Mouse (Mus musculus): Measurements from ENCODE around the gene Pnldc1. TPM values are rescaled to one million over a fixed set of nuclear protein-coding genes. Genes with fewer than 3 reads are reported as not detected.

The Pnldc1 gene
- polyA plus RNA-seq, 1 experiment: 0.05 TPM

DNA sequence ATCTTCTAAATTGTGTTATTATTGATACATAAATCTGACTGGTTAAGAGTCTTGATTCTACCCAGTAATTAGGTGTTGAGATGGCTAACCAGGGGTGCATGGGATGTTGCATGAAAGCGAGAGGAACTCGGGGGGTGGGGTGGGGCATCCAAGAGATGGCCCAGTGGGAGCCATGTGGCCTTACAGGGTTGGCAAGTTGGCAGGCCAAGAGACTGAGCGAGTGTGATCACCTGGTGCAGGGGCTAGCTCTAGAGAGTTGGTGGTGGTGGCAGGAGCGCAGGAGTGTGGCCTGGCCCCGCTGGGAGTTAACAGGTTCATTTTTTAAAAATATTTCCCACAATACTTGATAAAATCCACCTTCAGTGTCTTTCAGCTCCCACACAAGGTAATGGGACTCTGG, 12.4 kb downstream of the Pnldc1 start:
- Histone ChIP-seq H3K36me3 (ENCODE audit: control insufficient read depth, insufficient read depth) (no peaks in the 10 kb centered on the region), H3K79me2 (ENCODE audit: control insufficient read depth, insufficient read depth) (no peaks in the 10 kb centered on the region)

DNA sequence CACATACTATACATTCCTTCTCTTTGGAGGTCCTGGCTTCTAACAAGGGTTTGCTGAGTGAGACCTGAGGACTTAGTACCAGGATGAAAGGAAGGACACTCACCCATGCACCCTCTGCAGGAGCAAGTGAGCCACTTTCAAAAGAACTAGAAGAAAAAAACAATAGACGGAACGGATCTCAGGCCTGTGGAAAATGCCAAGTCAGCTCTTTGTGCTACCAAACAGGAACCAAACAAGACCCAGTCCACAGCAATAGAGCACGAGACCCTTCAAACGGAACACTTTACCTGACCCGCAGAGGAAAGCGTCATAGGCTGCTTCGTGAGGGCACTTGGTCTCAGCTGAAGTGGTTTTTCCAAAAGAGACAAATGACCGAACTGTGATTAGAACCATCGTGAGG, 18.0 kb downstream of the Pnldc1 start:
- no peaks in the 10 kb centered on the region for H3K36me3 ChIP-seq (ENCODE audit: control insufficient read depth, insufficient read depth)
- H3K79me2 ChIP-seq (ENCODE audit: control insufficient read depth, insufficient read depth): no peaks in the 10 kb centered on the region
- TF ChIP-seq MAX (IDR thresholded peaks at IDR 0.05; ENCODE audit: low read depth): no peak
- no peak for TF ChIP-seq POLR2AphosphoS2 (IDR thresholded peaks at IDR 0.05; ENCODE audit: insufficient read length, low read depth)
- TF ChIP-seq MYOG (IDR thresholded peaks at IDR 0.05; ENCODE audit: control insufficient read depth in 1 of 3, insufficient read depth in 1 of 3, insufficient read length in 2 of 3, low read depth in 2 of 3): no peak
- no peak for TF ChIP-seq SRF (IDR thresholded peaks at IDR 0.05; ENCODE audit: control insufficient read depth, insufficient read length, low read depth)
- TF ChIP-seq REST (IDR thresholded peaks at IDR 0.05; ENCODE audit: insufficient read depth, insufficient read length): no peak
- no peak for TF ChIP-seq TCF12 (IDR thresholded peaks at IDR 0.05; ENCODE audit: insufficient read depth, poor library complexity, severe bottlenecking)
- no peak for TF ChIP-seq E2F4 (IDR thresholded peaks at IDR 0.05; ENCODE audit: insufficient read depth)
- no peak for TF ChIP-seq CEBPB (IDR thresholded peaks at IDR 0.05; ENCODE audit: insufficient read depth, poor library complexity, severe bottlenecking)
- TF ChIP-seq USF1 (IDR thresholded peaks at IDR 0.05; ENCODE audit: low read depth): no peak
- no peak for TF ChIP-seq POLR2A (IDR thresholded peaks at IDR 0.05; ENCODE audit: insufficient read length, low read depth)
- TF ChIP-seq TCF3 (IDR thresholded peaks at IDR 0.05; ENCODE audit: insufficient read length, low read depth): no peak
- no peak for TF ChIP-seq MYOD1 (IDR thresholded peaks at IDR 0.05; ENCODE audit: control insufficient read depth in 1 of 3, insufficient read length in 2 of 3, low read depth in 2 of 3)
- no peak overlapping the region for H3K4me2 ChIP-seq (ENCODE audit: low read depth)
- H3K27me3 ChIP-seq (ENCODE audit: control insufficient read depth, insufficient read depth, insufficient read length): no peaks in the 10 kb centered on the region
- no peak overlapping the region for H3ac ChIP-seq (ENCODE audit: control insufficient read depth, insufficient read length)
- H3K4me3 ChIP-seq: no peak overlapping the region

More for the DNA sequence above, 12.4 kb downstream of the Pnldc1 start:
- H3K27me3 ChIP-seq (ENCODE audit: control insufficient read depth, insufficient read depth, insufficient read length): no peaks in the 10 kb centered on the region
- no peak for TF ChIP-seq POLR2A (IDR thresholded peaks at IDR 0.05; ENCODE audit: insufficient read length, low read depth)
- TF ChIP-seq REST (IDR thresholded peaks at IDR 0.05; ENCODE audit: insufficient read depth, insufficient read length): no peak
- TF ChIP-seq TCF3 (IDR thresholded peaks at IDR 0.05; ENCODE audit: insufficient read length, low read depth): no peak
- TF ChIP-seq TCF12 (IDR thresholded peaks at IDR 0.05; ENCODE audit: insufficient read depth, poor library complexity, severe bottlenecking): no peak
- no peak for TF ChIP-seq MAX (IDR thresholded peaks at IDR 0.05; ENCODE audit: low read depth)
- TF ChIP-seq MYOD1 (IDR thresholded peaks at IDR 0.05; ENCODE audit: control insufficient read depth in 1 of 3, insufficient read length in 2 of 3, low read depth in 2 of 3): no peak
- TF ChIP-seq POLR2AphosphoS2 (IDR thresholded peaks at IDR 0.05; ENCODE audit: insufficient read length, low read depth): no peak
- no peak for TF ChIP-seq USF1 (IDR thresholded peaks at IDR 0.05; ENCODE audit: low read depth)
- no peak for TF ChIP-seq CEBPB (IDR thresholded peaks at IDR 0.05; ENCODE audit: insufficient read depth, poor library complexity, severe bottlenecking)
- TF ChIP-seq MYOG (IDR thresholded peaks at IDR 0.05; ENCODE audit: control insufficient read depth in 1 of 3, insufficient read depth in 1 of 3, insufficient read length in 2 of 3, low read depth in 2 of 3): no peak
- no peak for TF ChIP-seq E2F4 (IDR thresholded peaks at IDR 0.05; ENCODE audit: insufficient read depth)
- TF ChIP-seq SRF (IDR thresholded peaks at IDR 0.05; ENCODE audit: control insufficient read depth, insufficient read length, low read depth): no peak
- no peak overlapping the region for H3K4me2 ChIP-seq (ENCODE audit: low read depth)
- H3K4me3 ChIP-seq: no peak overlapping the region
- no peak overlapping the region for H3ac ChIP-seq (ENCODE audit: control insufficient read depth, insufficient read length)

DNA sequence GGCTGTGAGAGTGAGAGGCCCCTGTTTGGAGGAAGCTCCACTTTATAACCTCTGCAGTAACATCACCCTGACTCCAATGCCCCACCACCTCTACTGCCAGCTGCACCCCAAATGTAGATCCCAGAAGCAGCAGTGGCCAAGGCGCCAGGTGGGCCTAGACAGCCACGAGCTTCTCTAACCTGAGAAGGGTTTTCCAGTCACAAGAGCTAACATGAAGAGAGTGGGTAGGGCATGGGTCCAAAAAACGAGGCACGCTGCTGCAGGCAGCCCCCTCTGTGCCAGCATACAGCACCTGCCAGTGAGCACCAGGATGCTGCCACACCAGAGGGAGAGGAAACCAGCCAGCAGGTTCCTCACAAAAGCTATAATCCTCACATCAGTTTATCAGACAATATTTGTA, 19.0 kb downstream of the Pnldc1 start:
- H3K27me3 ChIP-seq (ENCODE audit: control insufficient read depth, insufficient read depth, insufficient read length): no peaks in the 10 kb centered on the region
- no peak overlapping the region for H3K4me2 ChIP-seq (ENCODE audit: low read depth)
- H3K36me3 ChIP-seq (ENCODE audit: control insufficient read depth, insufficient read depth): no peaks in the 10 kb centered on the region
- no peak overlapping the region for H3ac ChIP-seq (ENCODE audit: control insufficient read depth, insufficient read length)
- H3K4me3 ChIP-seq: no peak overlapping the region
- TF ChIP-seq POLR2A (IDR thresholded peaks at IDR 0.05; ENCODE audit: insufficient read length, low read depth) (no peak), USF1 (IDR thresholded peaks at IDR 0.05; ENCODE audit: low read depth) (no peak), TCF3 (IDR thresholded peaks at IDR 0.05; ENCODE audit: insufficient read length, low read depth) (no peak), POLR2AphosphoS2 (IDR thresholded peaks at IDR 0.05; ENCODE audit: insufficient read length, low read depth) (no peak), SRF (IDR thresholded peaks at IDR 0.05; ENCODE audit: control insufficient read depth, insufficient read length, low read depth) (no peak), CEBPB (IDR thresholded peaks at IDR 0.05; ENCODE audit: insufficient read depth, poor library complexity, severe bottlenecking) (no peak), MYOG (IDR thresholded peaks at IDR 0.05; ENCODE audit: control insufficient read depth in 1 of 3, insufficient read depth in 1 of 3, insufficient read length in 2 of 3, low read depth in 2 of 3) (no peak), TCF12 (IDR thresholded peaks at IDR 0.05; ENCODE audit: insufficient read depth, poor library complexity, severe bottlenecking) (no peak), MAX (IDR thresholded peaks at IDR 0.05; ENCODE audit: low read depth) (no peak), REST (IDR thresholded peaks at IDR 0.05; ENCODE audit: insufficient read depth, insufficient read length) (no peak), E2F4 (IDR thresholded peaks at IDR 0.05; ENCODE audit: insufficient read depth) (no peak), MYOD1 (IDR thresholded peaks at IDR 0.05; ENCODE audit: control insufficient read depth in 1 of 3, insufficient read length in 2 of 3, low read depth in 2 of 3) (no peak)
- H3K79me2 ChIP-seq (ENCODE audit: control insufficient read depth, insufficient read depth): no peaks in the 10 kb centered on the region

DNA sequence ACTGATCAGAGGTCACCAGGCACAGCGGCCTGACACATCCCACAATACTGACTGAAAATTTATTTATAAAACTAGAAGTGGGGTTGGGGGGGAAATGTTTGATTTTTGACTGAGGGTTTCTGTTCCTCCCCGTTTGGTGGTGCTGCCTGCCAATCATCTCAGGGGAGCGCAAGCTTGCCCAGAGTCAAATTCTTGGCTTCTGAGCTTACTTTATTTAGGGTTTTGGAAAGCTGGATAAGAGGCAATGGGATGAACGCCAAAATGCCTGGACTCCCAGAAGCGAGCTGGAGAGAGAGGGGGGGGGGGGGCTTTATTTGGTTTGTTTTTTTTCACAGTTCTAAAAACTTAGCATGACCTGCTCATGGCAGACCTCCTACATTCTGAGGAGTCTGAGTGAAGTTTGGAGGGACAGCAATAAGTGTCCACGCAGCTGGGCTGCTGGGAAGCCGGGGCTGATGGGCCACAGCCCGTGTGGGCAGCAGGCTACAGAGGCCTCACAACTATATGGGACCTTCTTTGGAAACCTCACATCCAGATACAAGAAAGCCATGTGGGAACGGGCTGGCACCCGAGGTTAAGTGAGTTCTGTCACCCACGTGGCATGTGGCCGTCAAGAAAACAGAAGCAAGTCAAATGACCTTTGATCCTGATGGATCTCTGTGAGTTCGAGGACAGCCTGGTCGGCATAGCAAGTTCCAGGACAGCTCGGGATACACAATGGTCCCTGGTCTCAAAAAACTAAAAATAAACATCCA, 22.8 kb downstream of the Pnldc1 start:
- Histone ChIP-seq H3K27me3 (ENCODE audit: control insufficient read depth, insufficient read depth, insufficient read length) (no peaks in the 10 kb centered on the region), H3K4me2 (ENCODE audit: low read depth) (no peak overlapping the region), H3K4me3 (no peak overlapping the region), H3K79me2 (ENCODE audit: control insufficient read depth, insufficient read depth) (no peaks in the 10 kb centered on the region), H3ac (ENCODE audit: control insufficient read depth, insufficient read length) (no peak overlapping the region), H3K36me3 (ENCODE audit: control insufficient read depth, insufficient read depth) (no peaks in the 10 kb centered on the region)
- TF ChIP-seq POLR2A (IDR thresholded peaks at IDR 0.05; ENCODE audit: insufficient read length, low read depth) (no peak), CEBPB (IDR thresholded peaks at IDR 0.05; ENCODE audit: insufficient read depth, poor library complexity, severe bottlenecking) (no peak), TCF3 (IDR thresholded peaks at IDR 0.05; ENCODE audit: insufficient read length, low read depth) (no peak), MYOD1 (IDR thresholded peaks at IDR 0.05; ENCODE audit: control insufficient read depth in 1 of 3, insufficient read length in 2 of 3, low read depth in 2 of 3) (no peak), MAX (IDR thresholded peaks at IDR 0.05; ENCODE audit: low read depth) (no peak), SRF (IDR thresholded peaks at IDR 0.05; ENCODE audit: control insufficient read depth, insufficient read length, low read depth) (no peak), REST (IDR thresholded peaks at IDR 0.05; ENCODE audit: insufficient read depth, insufficient read length) (no peak)

Measured in myocyte (in vitro differentiated cells).